Mouse (Mus musculus) limb, embryonic 13.5 days (tissue): ENCODE measurements around the gene Cerk. TPM values are rescaled to one million over a fixed set of nuclear protein-coding genes. Genes with fewer than 3 reads are reported as not detected.
"Not testable (repeated sequence)": the region's sequence is repeated elsewhere in the genome, so short reads cannot be mapped to it uniquely, and the experiment has no call there.

Source experiments
- ATAC-seq: fragments of 200-750 bp; cut with Nextera tagmentation; 2 replicates; pipeline ENCODE4 v1.8.0; 2017; ENCODE audit warnings: low read depth, moderate number of reproducible peaks, moderate TSS enrichment; ENCODE audit not compliant: low FRiP score
- H3K27ac ChIP-seq: fragments of 300-500 bp; sonication (generic); 2 replicates; pipeline ENCODE4 v1.5.1; 2015; ENCODE audit warnings: inconsistent platforms, mild to moderate bottlenecking, moderate library complexity
- H3K27me3 ChIP-seq: fragments of 300-500 bp; sonication (generic); 2 replicates; pipeline ENCODE4 v1.6.1; 2015; ENCODE audit warnings: mild to moderate bottlenecking, inconsistent platforms
- H3K36me3 ChIP-seq: fragments of 300-500 bp; sonication (generic); 2 replicates; pipeline ENCODE4 v1.6.1; 2015; ENCODE audit warnings: inconsistent platforms, mild to moderate bottlenecking, moderate library complexity
- H3K4me1 ChIP-seq: fragments of 300-500 bp; sonication (generic); 2 replicates; pipeline ENCODE4 v1.6.1; 2015; ENCODE audit warnings: inconsistent platforms
- H3K4me2 ChIP-seq: fragments of 300-500 bp; sonication (generic); replicated peaks from 2 replicates; pipeline ENCODE4 v1.6.1; 2015; ENCODE audit warnings: inconsistent platforms, mild to moderate bottlenecking, moderate library complexity
- H3K4me3 ChIP-seq: fragments of 300-500 bp; sonication (generic); 2 replicates; pipeline ENCODE4 v1.5.1; 2015; ENCODE audit warnings: moderate library complexity, mild to moderate bottlenecking, inconsistent platforms
- H3K9ac ChIP-seq: fragments of 300-500 bp; sonication (generic); 2 replicates; pipeline ENCODE4 v1.6.1; 2015; ENCODE audit warnings: mild to moderate bottlenecking, inconsistent platforms
- H3K9me3 ChIP-seq: fragments of 300-500 bp; sonication (generic); 2 replicates; pipeline ENCODE4 v1.6.1; 2016; ENCODE audit warnings: inconsistent platforms
- WGBS: fragments of 180-500 bp; shearing (Covaris S2); methylation state at CpG from one replicate; pipeline ENCODE4 v1.1.7; 2015; 5-methylcytosine and 5-hydroxymethylcytosine counted together
- polyA plus RNA-seq: library from polyadenylated mRNA; unstranded; fragments of >200 nt; fragmentation: Nextera tagmentation; extraction: Ambion mirVana; gene quantifications from 2 replicates; pipeline ENCODE4 v1.2.1, GENCODE M21; 2015

Cerk gene
- polyA plus RNA-seq, 1 experiment from 2014 or later: 18.6 TPM

- no peak for ATAC-seq
- Histone ChIP-seq H3K36me3 (peaks cover 19% of the 10 kb centered on the region), H3K4me3 (no peak overlapping the region), H3K4me2 (no peak overlapping the region), H3K27ac (no peak overlapping the region), H3K9ac (no peak overlapping the region), H3K4me1 (peaks cover 43% of the 10 kb centered on the region), H3K27me3 (no peaks in the 10 kb centered on the region), H3K9me3 (no peaks in the 10 kb centered on the region)
- 71% methylated on average over 10 of the region's 10 CpGs for WGBS
Measured at GRCm38 (mm10) chr15:86167787-86168504, 18.0 kb downstream of the Cerk start.

GRCm38 (mm10) chr15:86167032-86167655 lies 18.8 kb downstream of the Cerk start:
- Histone ChIP-seq H3K27ac (no peak overlapping the region), H3K27me3 (no peaks in the 10 kb centered on the region), H3K36me3 (peaks cover 25% of the 10 kb centered on the region), H3K9ac (no peak overlapping the region), H3K4me2 (no peak overlapping the region), H3K9me3 (no peaks in the 10 kb centered on the region), H3K4me3 (no peak overlapping the region), H3K4me1 (peaks cover 35% of the 10 kb centered on the region)
- 87% methylated on average over 7 of the region's 7 CpGs for WGBS
- ATAC-seq: no peak

- no peak overlapping the region for H3K27ac ChIP-seq
- no peak overlapping the region for H3K4me2 ChIP-seq
- no peak for ATAC-seq
Measured at GRCm38 (mm10) chr15:86165811-86166590, 19.9 kb downstream of the Cerk start.

GRCm38 (mm10) chr15:86164718-86165345 lies 21.1 kb downstream of the Cerk start:
- 70% methylated on average over 21 of the region's 21 CpGs for WGBS
- no peak for ATAC-seq
- H3K27me3 ChIP-seq: no peaks in the 10 kb centered on the region
- H3K4me1 ChIP-seq: peaks cover 24% of the 10 kb centered on the region
- no peaks in the 10 kb centered on the region for H3K9me3 ChIP-seq
- peaks cover 36% of the 10 kb centered on the region for H3K36me3 ChIP-seq
- no peak overlapping the region for H3K4me3 ChIP-seq
- no peak overlapping the region for H3K4me2 ChIP-seq
- no peak overlapping the region for H3K27ac ChIP-seq
- H3K9ac ChIP-seq: no peak overlapping the region

More at GRCm38 (mm10) chr15:86165811-86166590, 19.9 kb downstream of the Cerk start:
- H3K4me3 ChIP-seq: no peak overlapping the region
- H3K27me3 ChIP-seq: no peaks in the 10 kb centered on the region
- H3K9me3 ChIP-seq: no peaks in the 10 kb centered on the region
- H3K4me1 ChIP-seq: peaks cover 24% of the 10 kb centered on the region
- H3K36me3 ChIP-seq: peaks cover 36% of the 10 kb centered on the region
- no peak overlapping the region for H3K9ac ChIP-seq
- 91% methylated on average over 24 of the region's 24 CpGs for WGBS

DNA sequence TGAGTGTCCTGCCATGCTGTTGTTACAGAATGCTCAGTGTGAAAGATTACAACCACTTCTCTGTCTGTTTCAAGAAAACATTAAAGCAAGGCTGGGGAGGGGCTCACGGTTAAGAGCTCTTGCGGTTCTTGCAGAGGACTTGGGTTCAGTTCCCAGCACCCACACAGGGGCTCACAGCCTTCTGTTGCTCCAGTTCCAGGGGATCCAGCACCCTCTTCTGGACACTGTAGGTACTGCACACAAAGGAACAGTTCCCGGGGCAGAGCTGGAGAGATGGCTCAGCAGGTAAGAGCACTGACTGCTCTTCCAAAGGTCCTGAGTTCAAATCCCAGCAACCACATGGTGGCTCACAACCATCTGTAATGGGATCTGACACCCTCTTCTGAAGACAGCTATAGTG lies 24.1 kb downstream of the Cerk start:
- WGBS: 99% methylated on average over 3 of the region's 3 CpGs
- peaks cover 48% of the 10 kb centered on the region for H3K36me3 ChIP-seq
- not testable (repeated sequence) for H3K27ac ChIP-seq, H3K4me2 ChIP-seq, H3K4me3 ChIP-seq, H3K9ac ChIP-seq, H3K27me3 ChIP-seq, H3K9me3 ChIP-seq, ATAC-seq, H3K4me1 ChIP-seq

GRCm38 (mm10) chr15:86160906-86161305 lies 25.0 kb downstream of the Cerk start:
- Histone ChIP-seq H3K27ac (no peak overlapping the region), H3K36me3 (peaks cover 57% of the 10 kb centered on the region), H3K9ac (no peak overlapping the region), H3K4me3 (no peak overlapping the region), H3K4me2 (no peak overlapping the region), H3K9me3 (no peaks in the 10 kb centered on the region), H3K27me3 (no peaks in the 10 kb centered on the region), H3K4me1 (peaks cover 6% of the 10 kb centered on the region; the same call in 1 of the 2 replicates)
- 75% methylated on average over 10 of the region's 10 CpGs for WGBS
- ATAC-seq: no peak

- 93% methylated on average over 5 of the region's 5 CpGs for WGBS
- H3K4me1 ChIP-seq: peaks cover 3% of the 10 kb centered on the region; the same call in 1 of the 2 replicates
- H3K4me3 ChIP-seq: no peak overlapping the region
- no peak overlapping the region for H3K4me2 ChIP-seq
- H3K9ac ChIP-seq: no peak overlapping the region
- no peak for ATAC-seq
- no peak overlapping the region for H3K27ac ChIP-seq
- peaks cover 57% of the 10 kb centered on the region for H3K36me3 ChIP-seq
- H3K9me3 ChIP-seq: no peaks in the 10 kb centered on the region
- H3K27me3 ChIP-seq: no peaks in the 10 kb centered on the region
Measured at GRCm38 (mm10) chr15:86159719-86160118, 26.2 kb downstream of the Cerk start.

GRCm38 (mm10) chr15:86159093-86159492 lies 26.8 kb downstream of the Cerk start:
- ATAC-seq: no peak
- Histone ChIP-seq H3K4me3 (no peak overlapping the region), H3K36me3 (peaks cover 60% of the 10 kb centered on the region), H3K4me1 (no peaks in the 10 kb centered on the region), H3K4me2 (no peak overlapping the region), H3K27ac (no peak overlapping the region), H3K9me3 (no peaks in the 10 kb centered on the region), H3K9ac (no peak overlapping the region), H3K27me3 (no peaks in the 10 kb centered on the region)
- 81% methylated on average over 16 of the region's 16 CpGs for WGBS

- ATAC-seq: no peak
- Histone ChIP-seq H3K27me3 (no peaks in the 10 kb centered on the region), H3K4me3 (no peak overlapping the region), H3K9me3 (no peaks in the 10 kb centered on the region), H3K9ac (no peak overlapping the region), H3K27ac (no peak overlapping the region), H3K4me1 (no peaks in the 10 kb centered on the region), H3K36me3 (peaks cover 59% of the 10 kb centered on the region), H3K4me2 (no peak overlapping the region)
- WGBS: 80% methylated on average over 5 of the region's 5 CpGs
Measured at GRCm38 (mm10) chr15:86156492-86156891, 29.4 kb downstream of the Cerk start.

- 88% methylated on average over 12 of the region's 12 CpGs for WGBS
- no peaks in the 10 kb centered on the region for H3K4me1 ChIP-seq
- no peak overlapping the region for H3K9ac ChIP-seq
- no peak overlapping the region for H3K4me3 ChIP-seq
- no peaks in the 10 kb centered on the region for H3K9me3 ChIP-seq
- H3K27ac ChIP-seq: no peak overlapping the region
- H3K4me2 ChIP-seq: no peak overlapping the region
- H3K36me3 ChIP-seq: peaks cover 67% of the 10 kb centered on the region
- H3K27me3 ChIP-seq: no peaks in the 10 kb centered on the region
- ATAC-seq: no peak
Measured at GRCm38 (mm10) chr15:86153481-86153960, 32.4 kb downstream of the Cerk start.

DNA sequence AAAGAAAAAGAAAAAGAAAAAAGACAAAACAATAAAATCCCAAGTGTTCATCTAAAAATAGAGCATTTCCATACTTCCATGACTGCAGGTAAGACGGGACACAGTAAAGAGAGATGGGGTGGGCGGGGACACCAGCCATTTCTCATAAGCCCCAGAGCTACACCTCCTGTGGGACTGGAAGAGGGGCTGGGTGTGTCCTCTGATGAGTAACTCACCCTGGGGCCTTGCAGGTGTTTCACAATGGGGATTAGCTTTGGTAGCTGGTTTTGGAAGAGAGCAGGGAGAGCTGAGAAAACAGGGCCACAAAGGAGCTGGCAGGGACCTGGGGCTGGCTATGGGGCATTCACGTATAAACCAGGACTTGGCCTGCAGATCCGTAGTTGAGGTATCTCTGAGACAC lies 35.3 kb downstream of the Cerk start:
- H3K4me1 ChIP-seq: no peaks in the 10 kb centered on the region
- no peak overlapping the region for H3K9ac ChIP-seq
- H3K36me3 ChIP-seq: peaks cover 81% of the 10 kb centered on the region
- no peak overlapping the region for H3K4me2 ChIP-seq
- no peak for ATAC-seq
- 79% methylated on average over 4 of the region's 4 CpGs for WGBS
- H3K27me3 ChIP-seq: no peaks in the 10 kb centered on the region
- no peak overlapping the region for H3K4me3 ChIP-seq
- no peaks in the 10 kb centered on the region for H3K9me3 ChIP-seq
- H3K27ac ChIP-seq: no peak overlapping the region

GRCm38 (mm10) chr15:86146922-86147321 lies 39.0 kb downstream of the Cerk start:
- Histone ChIP-seq H3K27ac (no peak overlapping the region), H3K4me3 (no peak overlapping the region), H3K9ac (no peak overlapping the region), H3K4me2 (no peak overlapping the region), H3K4me1 (no peaks in the 10 kb centered on the region), H3K27me3 (no peaks in the 10 kb centered on the region), H3K9me3 (no peaks in the 10 kb centered on the region), H3K36me3 (peaks cover 82% of the 10 kb centered on the region)
- ATAC-seq: no peak
- WGBS: 93% methylated on average over 8 of the region's 8 CpGs
